24 mouse cellular contexts compared by ENCODE assay signal in genomic region chr10:12875410-12875809, GRCm38 (mm10). TPM values are rescaled to one million over a fixed set of nuclear protein-coding genes. Genes with fewer than 3 reads are reported as not detected.
A peak's percentile ranks its signal among the peaks of the same experiment; 100 is the strongest.
DNase-seq lines count a peak whose midpoint lies in the region; ATAC-seq and TF ChIP-seq lines count a peak whose summit lies in the region.
"Had no signal": no experiment of that assay in that cellular context is flagged by ENCODE, and none has a peak within 500 bp of the region (broad histone marks: within the 10 kb centered on the region; RNA-seq: fewer than 3 reads in every experiment).

No protein-coding gene starts in this region.

- no peak overlapping the region for H3K4me3 ChIP-seq in liver, embryonic 12.5 days
- no peak overlapping the region for H3K4me3 ChIP-seq in liver, postnatal 0 days (ENCODE audit: low read depth, low read length)
- H3K4me3 ChIP-seq in liver, embryonic 15.5 days (replicated peaks): no peak overlapping the region
- no peak overlapping the region for H3K4me3 ChIP-seq in myocyte
- H3K4me3 ChIP-seq: embryonic facial prominence, embryonic 13.5 days; heart, embryonic 10.5 days; heart, embryonic 15.5 days; kidney, embryonic 15.5 days; neural tube, embryonic 12.5 days had no signal

- TF ChIP-seq POLR2A in myocyte (IDR thresholded peaks at IDR 0.05; ENCODE audit: insufficient read length, low read depth): no peak

- DNase-seq in liver, postnatal 0 days: no peak
- DNase-seq in adrenal gland, postnatal 14 days: no peak
- DNase-seq in spleen, adult 12 weeks (ENCODE audit: low spot score): no peak
- DNase-seq: cerebellum, adult 8-10 months; cerebellum, postnatal 25 days; heart, postnatal 4 days; kidney, adult 18-20 months; kidney, postnatal 25 days; left cerebral cortex, postnatal 4 days; lung, adult 2 months; lung, postnatal 14 days; right cerebral cortex, adult 18-20 months had no signal

- H3K36me3 ChIP-seq in liver, embryonic 12.5 days: no peaks in the 10 kb centered on the region
- no peaks in the 10 kb centered on the region for H3K36me3 ChIP-seq in liver, postnatal 0 days (replicated peaks; ENCODE audit: insufficient read depth, low read length)
- H3K36me3 ChIP-seq in liver, embryonic 15.5 days (replicated peaks): no peaks in the 10 kb centered on the region
- H3K36me3 ChIP-seq in myocyte (ENCODE audit: control insufficient read depth, insufficient read depth): no peaks in the 10 kb centered on the region
- H3K36me3 ChIP-seq: embryonic facial prominence, embryonic 13.5 days; heart, embryonic 10.5 days; heart, embryonic 15.5 days; kidney, embryonic 15.5 days; neural tube, embryonic 12.5 days had no signal

- no peak overlapping the region for H3ac ChIP-seq in myocyte (ENCODE audit: control insufficient read depth, insufficient read length)

- no peak for ATAC-seq in liver, embryonic 12.5 days
- ATAC-seq in liver, postnatal 0 days: no peak
- ATAC-seq in granulocyte monocyte progenitor cell, adult 5-6 weeks (replicated peaks; ENCODE audit: poor library complexity, severe bottlenecking): peak; percentile 55
- no peak for ATAC-seq in liver, embryonic 15.5 days (ENCODE audit: insufficient read depth)
- ATAC-seq: forebrain, embryonic 16.5 days; midbrain, embryonic 16.5 days had no signal

- H3K27me3 ChIP-seq in liver, embryonic 12.5 days (replicated peaks): 0 out of 2 replicates have a peak, but pooled peaks cover 2% of the 10 kb centered on the region
- no peaks in the 10 kb centered on the region for H3K27me3 ChIP-seq in liver, postnatal 0 days (ENCODE audit: insufficient read depth, low read length)
- H3K27me3 ChIP-seq in liver, embryonic 15.5 days: no peaks in the 10 kb centered on the region
- H3K27me3 ChIP-seq in myocyte (ENCODE audit: control insufficient read depth, insufficient read depth, insufficient read length): no peaks in the 10 kb centered on the region
- H3K27me3 ChIP-seq: embryonic facial prominence, embryonic 13.5 days; heart, embryonic 15.5 days; kidney, embryonic 15.5 days; neural tube, embryonic 12.5 days had no signal

- peaks cover 10% of the 10 kb centered on the region for H3K4me1 ChIP-seq in liver, embryonic 12.5 days
- no peaks in the 10 kb centered on the region for H3K4me1 ChIP-seq in liver, postnatal 0 days (ENCODE audit: insufficient read depth)
- peaks cover 8% of the 10 kb centered on the region for H3K4me1 ChIP-seq in liver, embryonic 15.5 days (replicated peaks)
- H3K4me1 ChIP-seq: neural tube, embryonic 12.5 days had no signal

- 66% methylated on average over 4 of the region's 4 CpGs for WGBS in liver, embryonic 12.5 days (ENCODE audit: insufficient replicate concordance)
- WGBS in liver, postnatal 0 days (ENCODE audit: insufficient replicate concordance): 79% methylated on average over 4 of the region's 4 CpGs
- 79% methylated on average over 4 of the region's 4 CpGs for WGBS in liver, embryonic 15.5 days (ENCODE audit: insufficient replicate concordance)

- no peak for TF ChIP-seq EP300 in liver, postnatal 0 days (IDR thresholded peaks at IDR 0.05; ENCODE audit: low read depth)

- H3K4me2 ChIP-seq in liver, embryonic 12.5 days: peak overlapping the region; percentile 63
- no peak overlapping the region for H3K4me2 ChIP-seq in liver, postnatal 0 days (ENCODE audit: low read depth, low read length)
- peak overlapping the region; percentile 56; the same call in 1 of the 2 replicates for H3K4me2 ChIP-seq in liver, embryonic 15.5 days
- peak overlapping the region; percentile 52 for H3K4me2 ChIP-seq in myocyte (ENCODE audit: low read depth)
- H3K4me2 ChIP-seq: embryonic facial prominence, embryonic 13.5 days; hindbrain, embryonic 14.5 days; kidney, embryonic 15.5 days; neural tube, embryonic 12.5 days had no signal

- no peak overlapping the region for H3K27ac ChIP-seq in liver, embryonic 12.5 days
- H3K27ac ChIP-seq in liver, postnatal 0 days (ENCODE audit: low read depth): no peak overlapping the region; the same call in 1 of the 2 replicates
- no peak overlapping the region for H3K27ac ChIP-seq in liver, embryonic 15.5 days (replicated peaks)
- H3K27ac ChIP-seq: embryonic facial prominence, embryonic 13.5 days; heart, embryonic 10.5 days; heart, embryonic 15.5 days; hindbrain, embryonic 14.5 days; kidney, embryonic 15.5 days; neural tube, embryonic 12.5 days had no signal

- H3K9ac ChIP-seq in liver, embryonic 12.5 days: no peak overlapping the region
- H3K9ac ChIP-seq in liver, postnatal 0 days (replicated peaks): no peak overlapping the region
- no peak overlapping the region for H3K9ac ChIP-seq in liver, embryonic 15.5 days
- H3K9ac ChIP-seq: embryonic facial prominence, embryonic 13.5 days; heart, embryonic 15.5 days; hindbrain, embryonic 14.5 days; kidney, embryonic 15.5 days; neural tube, embryonic 12.5 days had no signal

- H3K79me2 ChIP-seq in myocyte (ENCODE audit: control insufficient read depth, insufficient read depth): no peaks in the 10 kb centered on the region

- H3K9me3 ChIP-seq in liver, embryonic 12.5 days (replicated peaks): no peaks in the 10 kb centered on the region
- H3K9me3 ChIP-seq in liver, postnatal 0 days (ENCODE audit: low read length): no peaks in the 10 kb centered on the region
- H3K9me3 ChIP-seq in liver, embryonic 15.5 days (replicated peaks): no peaks in the 10 kb centered on the region
- H3K9me3 ChIP-seq: embryonic facial prominence, embryonic 13.5 days; heart, embryonic 10.5 days; heart, embryonic 15.5 days; kidney, embryonic 15.5 days; neural tube, embryonic 12.5 days had no signal

- no peak for TF ChIP-seq CTCF in liver, postnatal 0 days (IDR thresholded peaks at IDR 0.05; ENCODE audit: low read depth)

TF ChIP-seq in myocyte, 11 proteins besides CTCF, POLR2A, EP300 and RAD21:
- TF ChIP-seq MYOG (IDR thresholded peaks at IDR 0.05; ENCODE audit: control insufficient read depth in 1 of 3, insufficient read depth in 1 of 3, insufficient read length in 2 of 3, low read depth in 2 of 3): no peak
- TF ChIP-seq REST (IDR thresholded peaks at IDR 0.05; ENCODE audit: insufficient read depth, insufficient read length): no peak
- TF ChIP-seq USF1 (IDR thresholded peaks at IDR 0.05; ENCODE audit: low read depth): no peak
- no peak for TF ChIP-seq TCF12 (IDR thresholded peaks at IDR 0.05; ENCODE audit: insufficient read depth, poor library complexity, severe bottlenecking)
- no peak for TF ChIP-seq E2F4 (IDR thresholded peaks at IDR 0.05; ENCODE audit: insufficient read depth)
- no peak for TF ChIP-seq MYOD1 (IDR thresholded peaks at IDR 0.05; ENCODE audit: control insufficient read depth in 1 of 3, insufficient read length in 2 of 3, low read depth in 2 of 3)
- no peak for TF ChIP-seq SRF (IDR thresholded peaks at IDR 0.05; ENCODE audit: control insufficient read depth, insufficient read length, low read depth)
- TF ChIP-seq CEBPB (IDR thresholded peaks at IDR 0.05; ENCODE audit: insufficient read depth, poor library complexity, severe bottlenecking): no peak
- TF ChIP-seq POLR2AphosphoS2 (IDR thresholded peaks at IDR 0.05; ENCODE audit: insufficient read length, low read depth): no peak
- TF ChIP-seq MAX (IDR thresholded peaks at IDR 0.05; ENCODE audit: low read depth): no peak
- TF ChIP-seq TCF3 (IDR thresholded peaks at IDR 0.05; ENCODE audit: insufficient read length, low read depth): no peak

RNA-seq across cellular contexts. Expression of gene Utrn, which starts 6.2 kb away (rescaled TPM):
- polyA plus RNA-seq in liver, embryonic 12.5 days (2016; fragmentation: Nextera tagmentation; extraction: Ambion mirVana): 14.9 and 15.3 TPM in 2 replicates
- 8.0 and 9.7 TPM in 2 replicates for polyA plus RNA-seq in liver, postnatal 0 days (2015; fragmentation: Nextera tagmentation; extraction: Ambion mirVana)
- total RNA-seq in granulocyte monocyte progenitor cell, adult 5-6 weeks (2014; fragmentation: Nextera tagmentation): 23.3 and 28.4 TPM in 2 replicates
- 26.6 TPM in 2 replicates for total RNA-seq in granulocyte monocyte progenitor cell, adult 5-6 weeks (2017)
- polyA plus RNA-seq in liver, embryonic 15.5 days (2015; fragmentation: Nextera tagmentation; extraction: Ambion mirVana): 8.2 and 10.0 TPM in 2 replicates
- polyA plus RNA-seq in myocyte (2012; fragmentation: generic; extraction: Trizol): 13.9 TPM
- 95.5 and 99.1 TPM in 2 replicates for total RNA-seq in adrenal gland, postnatal 14 days (2021)
